Comparison of ENCODE assay signal across 24 mouse cellular contexts in the genomic region with DNA sequence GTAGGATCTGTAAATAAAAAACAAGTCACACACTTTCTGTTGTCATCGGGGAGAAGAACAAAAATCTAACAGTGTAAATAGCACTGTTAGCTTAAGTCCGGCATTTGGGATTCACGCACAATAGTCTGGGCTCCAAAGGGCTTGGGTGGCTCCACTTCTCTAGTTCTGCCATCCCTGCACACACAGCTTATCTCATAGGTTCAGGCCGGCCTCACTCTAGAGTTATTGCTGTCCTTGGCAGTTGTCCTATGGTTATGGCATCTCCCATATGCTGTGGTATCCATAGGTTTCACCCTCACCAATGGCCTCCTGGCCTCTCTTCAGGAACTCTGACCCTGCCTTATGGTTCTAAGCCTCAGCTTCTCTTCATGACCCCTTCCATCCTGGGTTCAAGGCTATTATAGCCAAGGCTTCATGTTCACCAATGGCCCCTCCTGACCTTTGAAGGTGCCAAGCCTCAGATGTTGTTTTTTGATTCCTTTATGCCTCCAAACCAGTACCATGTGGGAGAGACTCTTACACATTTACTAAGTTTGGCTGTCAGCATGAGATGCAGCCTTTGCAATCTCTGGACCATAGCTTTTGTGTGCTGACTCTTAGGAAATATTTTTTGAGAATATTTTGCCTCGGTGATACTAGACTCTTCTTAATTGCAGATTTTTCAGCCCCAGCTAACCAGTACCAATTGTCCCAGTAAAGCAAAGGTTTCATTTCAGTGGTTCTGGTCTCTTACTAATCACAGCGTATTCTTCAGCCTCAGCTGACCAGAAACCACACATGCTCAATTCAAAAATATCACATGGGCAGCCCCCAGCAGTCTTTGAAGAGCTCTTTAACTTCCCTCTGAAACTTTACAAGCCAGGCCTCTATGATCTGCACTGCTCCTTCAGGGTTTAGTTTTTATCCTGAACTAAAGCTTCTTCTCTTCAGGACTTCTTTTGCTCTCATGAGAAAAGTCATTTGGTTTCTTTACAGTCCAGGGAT. TPM values are rescaled to one million over a fixed set of nuclear protein-coding genes. Genes with fewer than 3 reads are reported as not detected.
DNase-seq lines count a peak whose midpoint lies in the region; TF ChIP-seq lines count a peak whose summit lies in the region.
"Had no signal": no experiment of that assay in that cellular context is flagged by ENCODE, and none has a peak within 500 bp of the region (broad histone marks: within the 10 kb centered on the region; RNA-seq: fewer than 3 reads in every experiment).

No protein-coding gene starts in this region.

- DNase-seq in kidney, adult 9 months: peak; percentile 34
- DNase-seq in kidney, adult 11 months: no peak
- peak; percentile 16 to 26 for DNase-seq in spleen, postnatal 10 days (ENCODE audit: low spot score in 2 of 2)
- no peak for DNase-seq in spleen, adult 18-20 months
- peak; percentile 10 for DNase-seq in splenic B cell, adult 2 months (ENCODE audit: low read depth, low spot score)
- DNase-seq in testis, postnatal 10 days (ENCODE audit: low spot score): no peak
- DNase-seq: adrenal gland, postnatal 10 days; B cell, adult 2 months; cerebellum, adult 9-10 months; gastrocnemius, postnatal 10 days; liver, embryonic 13.5 days; lung, postnatal 36 days; right cerebral cortex, postnatal 14 days; thymus, postnatal 25 days had no signal

- H3K4me3 ChIP-seq in bone marrow macrophage, adult 2 months (ENCODE audit: insufficient read depth, low read length): no peak overlapping the region
- H3K4me3 ChIP-seq: hindbrain, embryonic 10.5 days; limb, embryonic 12.5 days; liver, embryonic 13.5 days; lung, embryonic 15.5 days; midbrain, embryonic 15.5 days; neural tube, embryonic 12.5 days had no signal

- H3K4me1 ChIP-seq in bone marrow macrophage, adult 2 months (ENCODE audit: control insufficient read depth, insufficient read depth, low read length): no peaks in the 10 kb centered on the region
- H3K4me1 ChIP-seq: hindbrain, embryonic 10.5 days; limb, embryonic 12.5 days; lung, embryonic 15.5 days; midbrain, embryonic 15.5 days; neural tube, embryonic 12.5 days had no signal

- TF ChIP-seq POLR2A in bone marrow macrophage, adult 2 months (IDR thresholded peaks at IDR 0.05; ENCODE audit: borderline replicate concordance, low read depth, low read length): no peak

- H3K27ac ChIP-seq in bone marrow macrophage, adult 2 months (ENCODE audit: insufficient read depth, low read depth, low read length): peak overlapping the region; percentile 41
- H3K27ac ChIP-seq: hindbrain, embryonic 10.5 days; hindbrain, postnatal 0 days; kidney, postnatal 0 days; limb, embryonic 12.5 days; liver, embryonic 13.5 days; lung, embryonic 15.5 days; midbrain, embryonic 15.5 days; neural tube, embryonic 12.5 days had no signal

- H3K36me3 ChIP-seq in splenic B cell, adult 2 months (ENCODE audit: control insufficient read depth, insufficient read depth, low read length, poor library complexity, severe bottlenecking): no peaks in the 10 kb centered on the region
- H3K36me3 ChIP-seq: hindbrain, embryonic 10.5 days; limb, embryonic 12.5 days; liver, embryonic 13.5 days; lung, embryonic 15.5 days; midbrain, embryonic 15.5 days; neural tube, embryonic 12.5 days had no signal

- TF ChIP-seq CTCF in bone marrow macrophage, adult 2 months (IDR thresholded peaks at IDR 0.05; ENCODE audit: low read depth, low read length): no peak

- no peaks in the 10 kb centered on the region for H3K27me3 ChIP-seq in splenic B cell, adult 2 months (ENCODE audit: control insufficient read depth, insufficient read depth, low read length, poor library complexity, severe bottlenecking)
- H3K27me3 ChIP-seq: limb, embryonic 12.5 days; lung, embryonic 15.5 days; midbrain, embryonic 15.5 days; neural tube, embryonic 12.5 days had no signal

RNA-seq across cellular contexts. Expression of gene Kbtbd12, which starts 39.3 kb away (rescaled TPM):
- polyA plus RNA-seq in bone marrow macrophage, adult 2 months (2012; ENCODE audit: insufficient read depth, insufficient read length, missing spikeins): not detected in 2 replicates
- polyA plus RNA-seq: activated CD4-positive, CD25-positive, alpha-beta regulatory T cell, adult 4 months; embryonic facial prominence, embryonic 11.5 days; hindbrain, embryonic 10.5 days; kidney, postnatal 0 days; neural tube, embryonic 12.5 days had no signal

RNA-seq across cellular contexts. Expression of gene Mgll, which starts 47.2 kb away (rescaled TPM):
- 0.20 TPM in 1 of 2 replicates, not detected in the other for polyA plus RNA-seq in bone marrow macrophage, adult 2 months (2012; ENCODE audit: insufficient read depth, insufficient read length, missing spikeins)

Comparison
In these comparisons a context has a peak if more than half of its experiments do, and no peak if none do; other contexts are left out.
1. DNase-seq: peak in kidney, adult 9 months (single experiment), spleen, postnatal 10 days (2 of 2) and splenic B cell, adult 2 months (single experiment); none in kidney, adult 11 months (single experiment), spleen, adult 18-20 months (0 of 2) and testis, postnatal 10 days (single experiment).